Mouse (Mus musculus) cerebellum, postnatal 4 days (tissue): ENCODE data around the gene Lsm3.
A peak's percentile ranks its signal among the peaks of the same experiment; 100 is the strongest.
"Not testable (repeated sequence)": the region's sequence is repeated elsewhere in the genome, so short reads cannot be mapped to it uniquely, and the experiment has no call there.

Experiments
- DNase-seq, 2 experiments: peaks; one replicate each; pipeline ENCODE4 v3.0.0; 2022; ENCODE audit warnings: low spot score in 2 of 2, mixed read lengths in 1 of 2

Lsm3 gene

DNA sequence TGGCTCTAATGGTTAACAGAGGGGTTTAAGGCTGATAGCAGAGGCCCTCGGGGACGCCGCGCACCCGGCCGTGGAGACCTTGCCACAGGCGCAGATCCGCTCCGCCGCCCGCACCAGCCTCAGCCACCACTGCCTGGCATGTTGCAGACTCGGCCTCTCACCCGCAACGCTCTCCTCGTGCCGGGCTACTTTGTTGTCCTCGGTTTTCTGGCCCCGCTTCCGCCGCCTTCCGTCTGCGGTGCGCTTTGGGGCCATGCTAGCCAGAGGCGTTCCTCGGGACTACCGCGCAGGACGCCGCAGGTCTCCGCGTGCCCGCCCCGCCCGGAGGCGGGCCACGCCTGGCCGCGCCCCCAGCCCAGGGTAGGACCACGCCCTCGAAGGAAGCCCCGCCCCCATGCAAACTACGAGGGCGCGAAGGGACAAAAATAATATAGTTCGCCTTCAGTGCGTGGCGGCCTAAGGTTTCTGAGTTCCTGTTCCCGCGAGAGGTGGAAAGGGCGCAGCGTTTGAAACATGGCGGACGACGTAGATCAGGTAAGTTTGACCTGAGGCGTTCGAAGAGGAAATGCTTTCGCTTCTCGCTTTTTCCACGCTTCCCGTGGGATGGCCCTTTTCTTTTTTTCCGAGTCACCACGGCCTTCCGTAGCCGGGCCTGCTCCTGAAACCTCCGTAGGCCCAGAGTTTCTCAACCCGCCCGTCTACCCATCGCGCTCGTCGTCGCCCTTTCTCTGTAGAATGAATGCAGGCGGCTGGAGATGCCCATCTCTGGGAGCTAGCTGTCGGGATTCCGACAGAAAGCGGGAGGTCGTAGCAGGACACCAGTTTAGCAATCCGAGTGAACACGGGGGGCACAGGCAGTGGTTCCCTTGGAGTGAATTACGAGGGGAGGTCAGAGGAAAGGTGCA is at the start of gene Lsm3, which contains the start of gene Xpc:
Lsm3 (plus strand) TSS at position 384 of the 905 bp plus-strand sequence.
Xpc (minus strand) TSS at position 344 of the 905 bp plus-strand sequence.
- peak; percentile 96 to 98 for DNase-seq

DNA sequence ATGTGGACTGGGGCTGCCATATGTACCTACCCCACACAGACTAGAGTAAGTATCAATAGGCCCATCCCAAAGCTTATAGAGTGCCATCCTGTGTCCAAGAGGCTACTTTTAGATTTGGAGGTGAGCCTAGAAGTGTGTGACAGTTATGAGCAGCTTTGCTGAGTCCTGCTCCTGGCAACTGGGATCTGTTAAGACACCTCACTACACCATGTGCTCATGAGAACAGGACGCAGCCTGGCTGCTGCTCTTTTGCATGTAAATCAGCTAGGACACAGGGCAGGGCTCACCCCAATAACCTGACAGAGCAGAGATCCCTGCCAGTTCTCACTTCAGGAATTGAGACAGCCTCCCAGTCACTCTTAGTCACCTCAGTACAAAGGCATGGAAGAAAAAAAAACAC is 48.6 kb upstream of the Lsm3 start:
- DNase-seq = no peak

DNA sequence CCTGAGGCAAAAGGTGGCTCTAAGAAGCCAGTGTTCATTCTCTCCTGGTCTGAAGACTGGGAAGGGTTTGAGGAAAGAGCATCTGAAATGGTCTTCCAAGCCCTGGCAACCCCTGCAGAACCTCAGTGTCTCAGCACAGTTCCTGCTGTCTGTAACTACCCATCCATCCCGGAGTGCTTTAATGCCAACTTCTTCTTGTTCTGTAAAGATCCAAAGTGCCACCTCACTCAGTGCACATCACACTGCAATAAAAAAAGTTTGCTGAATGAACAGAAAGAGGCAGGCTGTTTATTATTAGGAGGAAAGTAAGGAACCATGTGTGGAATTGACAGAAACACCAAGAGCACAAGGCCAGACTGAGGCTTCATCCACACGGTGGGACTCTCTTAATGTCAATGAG is 45.0 kb upstream of the Lsm3 start:
- no peak for DNase-seq

- not testable (repeated sequence) for DNase-seq
These were observed 44.3 kb upstream of the Lsm3 start for GRCm38 (mm10) chr6:91471427-91471826.

GRCm38 (mm10) chr6:91472319-91472718 is 43.4 kb upstream of the Lsm3 start:
- no peak for DNase-seq

DNA sequence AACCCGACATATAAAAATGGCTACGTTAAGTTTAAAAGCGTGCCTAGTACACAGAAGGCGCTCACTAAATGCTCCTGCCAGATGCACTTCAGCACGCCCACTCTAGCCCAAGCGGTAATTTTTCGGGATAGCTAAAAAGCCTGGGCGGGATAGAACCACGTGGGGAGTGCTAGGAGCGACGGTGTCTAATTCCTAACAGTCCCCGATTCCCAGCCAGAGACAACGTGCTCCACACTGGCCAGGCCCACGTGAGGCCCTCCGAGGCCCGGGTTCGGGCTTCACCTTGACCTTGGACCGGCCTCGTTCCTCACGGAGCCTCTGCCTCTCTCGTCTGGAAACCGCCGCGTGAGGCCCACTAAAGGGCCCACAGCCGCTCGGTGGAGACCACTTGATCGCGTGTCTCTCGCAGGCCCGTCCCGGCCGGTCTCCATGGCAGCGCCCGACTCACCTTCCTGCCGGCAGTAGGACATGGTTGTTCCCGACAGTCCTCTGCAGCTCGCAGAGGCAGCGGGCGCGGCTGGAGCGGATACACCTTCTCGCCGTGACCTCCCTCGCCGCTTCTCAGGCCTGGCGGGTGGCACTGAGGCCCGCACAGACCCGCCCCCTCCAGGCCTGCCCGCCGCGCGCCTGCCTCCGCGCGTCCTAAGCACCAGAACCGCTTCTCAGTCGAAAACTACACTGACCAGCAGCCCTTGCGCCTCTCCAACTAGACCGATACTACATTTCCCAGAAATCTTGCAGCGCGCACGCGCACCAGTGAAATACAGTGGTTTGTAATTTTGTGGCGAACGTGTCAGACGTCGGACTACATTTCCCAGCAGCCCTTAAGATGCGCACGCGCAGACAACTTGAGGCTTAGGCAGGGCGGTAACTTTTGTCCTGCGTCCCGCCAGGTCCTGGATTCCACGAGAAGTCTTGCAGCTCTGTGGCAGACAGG is 42.6 kb upstream of the Lsm3 start, which contains the start of the genes Chchd4 and Tmem43:
Chchd4 (minus strand) TSS at position 679 of the 937 bp plus-strand sequence.
Tmem43 (plus strand) TSS at position 836 of the 937 bp plus-strand sequence.
- peak; percentile 94 to 96 for DNase-seq

- DNase-seq = no peak
These were observed 41.8 kb upstream of the Lsm3 start for GRCm38 (mm10) chr6:91473805-91474440.

DNA sequence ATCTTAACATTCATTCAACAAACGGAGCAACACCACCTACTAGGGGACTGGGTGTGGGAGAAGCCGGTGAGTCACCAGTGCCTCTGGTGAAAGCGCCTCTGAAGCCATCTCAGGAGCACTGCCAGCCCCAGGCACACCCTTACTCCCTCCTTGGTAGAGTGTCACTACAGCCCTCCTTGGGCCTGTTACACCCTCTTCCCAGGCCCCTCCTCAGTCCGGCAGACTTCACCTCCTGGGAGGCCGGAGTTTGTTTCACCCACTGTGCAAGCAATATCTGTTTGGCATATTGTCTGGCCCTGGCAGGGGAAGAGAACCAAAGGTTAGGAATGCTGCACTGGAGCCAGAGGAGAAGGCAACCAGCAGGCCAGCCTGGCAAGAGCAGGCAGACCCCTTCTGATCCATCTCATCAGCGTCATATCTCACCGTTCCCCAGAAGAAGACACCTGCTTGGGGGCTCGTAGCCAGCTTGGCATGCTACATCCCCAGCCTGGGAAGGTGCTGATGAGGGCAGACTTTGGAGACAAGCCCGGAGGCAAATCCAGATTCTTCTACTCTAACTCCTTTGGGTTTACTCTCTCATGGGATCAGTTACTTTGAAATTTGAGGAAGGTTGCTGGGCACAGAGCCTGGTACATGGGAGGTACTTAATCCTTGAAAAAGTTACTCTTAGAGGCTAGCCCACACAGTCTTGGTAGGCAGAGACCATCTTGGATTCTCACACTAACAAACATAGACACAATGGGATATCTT is 41.1 kb upstream of the Lsm3 start:
- DNase-seq = no peak

GRCm38 (mm10) chr6:91476541-91476940 is 39.2 kb upstream of the Lsm3 start:
- DNase-seq = no peak

GRCm38 (mm10) chr6:91483371-91483770 is 32.4 kb upstream of the Lsm3 start:
- no peak for DNase-seq

GRCm38 (mm10) chr6:91486736-91487453 is 28.8 kb upstream of the Lsm3 start:
- DNase-seq = no peak

GRCm38 (mm10) chr6:91488496-91489212 is 27.1 kb upstream of the Lsm3 start:
- no peak for DNase-seq

- peak in 1 of 2 experiments; percentile 6 for DNase-seq
These were observed 25.9 kb upstream of the Lsm3 start for GRCm38 (mm10) chr6:91489872-91490271.

DNA sequence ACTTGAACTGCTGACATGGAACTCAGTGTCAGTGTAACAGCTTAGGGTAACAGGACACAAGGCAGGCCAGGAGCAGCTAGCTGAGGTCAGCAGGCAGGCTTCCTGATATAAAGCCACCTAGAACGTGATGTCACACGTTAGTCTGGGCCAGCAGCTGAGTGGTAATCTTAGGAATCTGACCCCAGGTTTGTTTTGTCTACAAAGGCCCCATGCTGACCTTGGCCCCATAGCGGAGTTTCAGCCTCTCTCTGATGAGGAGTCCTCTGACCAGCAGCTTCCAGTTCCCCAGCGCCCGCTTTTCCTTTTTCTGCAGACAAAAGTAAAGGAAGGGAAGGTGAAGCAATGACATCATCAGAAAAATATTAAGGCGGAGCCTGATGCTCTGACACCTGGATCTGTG is 24.7 kb upstream of the Lsm3 start:
- DNase-seq = no peak

DNA sequence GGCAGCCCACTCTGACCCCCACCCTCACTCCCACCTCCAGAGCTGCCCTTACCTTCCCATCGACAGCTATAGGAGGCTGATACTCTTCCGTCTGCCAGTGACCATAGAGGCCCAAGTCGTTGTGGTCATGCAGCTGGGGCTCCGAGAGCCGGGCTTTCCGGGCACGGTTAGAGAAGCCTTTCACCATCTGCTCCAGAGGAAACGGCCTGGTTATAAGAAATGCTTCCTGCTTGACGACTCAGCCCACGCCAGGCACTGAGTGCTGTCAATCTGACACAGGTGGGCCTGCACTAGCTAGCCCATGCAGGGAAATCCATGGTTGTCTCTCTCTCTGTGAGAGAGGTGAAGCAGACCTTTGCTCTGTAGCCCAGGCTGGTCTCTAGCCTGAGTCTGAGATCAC is 22.7 kb upstream of the Lsm3 start:
- no peak for DNase-seq

GRCm38 (mm10) chr6:91494526-91494925 is 21.2 kb upstream of the Lsm3 start:
- no peak for DNase-seq

DNA sequence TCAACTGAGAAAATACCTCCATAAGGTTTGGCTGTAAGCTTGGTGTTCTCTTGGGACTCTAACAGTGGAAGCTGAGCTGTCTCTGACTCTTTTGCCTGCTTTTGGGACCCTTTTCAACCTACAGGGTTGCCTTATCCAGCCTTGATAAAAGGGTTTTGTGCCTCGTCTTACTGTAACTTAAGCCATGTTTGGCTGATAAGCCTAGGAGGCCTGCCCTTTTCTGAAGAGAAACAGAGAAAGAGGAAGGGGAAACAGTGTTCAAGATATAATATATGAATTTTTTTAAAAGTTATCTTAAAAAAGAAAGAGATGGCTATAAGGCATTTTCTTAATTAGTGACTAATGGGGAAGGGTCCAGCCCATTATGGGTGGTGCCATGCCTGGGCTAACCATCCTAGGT is 12.4 kb upstream of the Lsm3 start:
- no peak for DNase-seq

- DNase-seq = no peak
These were observed 9.7 kb upstream of the Lsm3 start for GRCm38 (mm10) chr6:91506036-91506435.

DNA sequence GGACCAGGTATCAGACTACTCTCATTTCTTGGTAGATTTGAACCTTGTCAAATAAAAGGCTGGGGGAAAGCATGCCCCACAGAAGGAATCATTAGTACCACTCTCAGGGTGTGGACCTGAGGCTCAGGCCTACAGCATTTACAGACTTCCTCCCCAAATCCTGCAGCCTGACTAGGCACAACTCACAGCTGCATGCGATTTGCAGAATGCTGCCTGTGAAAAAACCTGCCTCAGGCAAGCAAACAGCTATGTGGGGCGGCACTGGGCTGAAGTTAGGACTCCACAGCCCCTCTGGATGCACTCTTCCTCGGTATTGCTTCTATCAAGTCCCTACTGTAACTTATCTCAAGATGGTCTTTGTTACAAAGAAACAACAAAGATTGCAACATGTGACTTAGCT is 7.7 kb upstream of the Lsm3 start:
- DNase-seq = no peak

DNA sequence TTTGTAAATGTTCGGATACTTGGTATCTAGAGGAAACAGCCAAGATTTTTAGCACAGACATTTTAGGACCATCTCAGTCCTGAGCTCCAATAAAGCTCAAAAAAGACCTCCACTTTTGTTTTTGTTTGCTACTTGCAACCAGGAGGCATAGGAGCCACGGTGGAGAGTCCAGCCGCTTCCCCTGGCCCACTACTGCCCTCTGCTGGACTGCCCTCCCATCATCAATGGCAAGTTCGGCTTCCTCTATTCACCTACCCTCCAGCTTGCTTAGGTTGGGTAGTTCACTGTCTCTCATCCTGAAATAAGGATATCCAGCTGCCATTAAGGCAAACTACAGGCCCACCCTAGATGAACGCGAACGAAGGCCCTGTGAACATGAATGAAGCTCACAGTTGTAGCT is 6.4 kb upstream of the Lsm3 start:
- DNase-seq = peak; percentile 52 to 70
